Mouse (Mus musculus) cerebellum, adult 18-20 months (tissue): ENCODE data around the gene Fam136a.
"Not testable (repeated sequence)": the region's sequence is repeated elsewhere in the genome, so short reads cannot be mapped to it uniquely, and the experiment has no call there.

Experiments used
- DNase-seq, 2 experiments: peaks; one replicate each; pipeline ENCODE4 v3.0.0; 2021

Gene Fam136a

DNA sequence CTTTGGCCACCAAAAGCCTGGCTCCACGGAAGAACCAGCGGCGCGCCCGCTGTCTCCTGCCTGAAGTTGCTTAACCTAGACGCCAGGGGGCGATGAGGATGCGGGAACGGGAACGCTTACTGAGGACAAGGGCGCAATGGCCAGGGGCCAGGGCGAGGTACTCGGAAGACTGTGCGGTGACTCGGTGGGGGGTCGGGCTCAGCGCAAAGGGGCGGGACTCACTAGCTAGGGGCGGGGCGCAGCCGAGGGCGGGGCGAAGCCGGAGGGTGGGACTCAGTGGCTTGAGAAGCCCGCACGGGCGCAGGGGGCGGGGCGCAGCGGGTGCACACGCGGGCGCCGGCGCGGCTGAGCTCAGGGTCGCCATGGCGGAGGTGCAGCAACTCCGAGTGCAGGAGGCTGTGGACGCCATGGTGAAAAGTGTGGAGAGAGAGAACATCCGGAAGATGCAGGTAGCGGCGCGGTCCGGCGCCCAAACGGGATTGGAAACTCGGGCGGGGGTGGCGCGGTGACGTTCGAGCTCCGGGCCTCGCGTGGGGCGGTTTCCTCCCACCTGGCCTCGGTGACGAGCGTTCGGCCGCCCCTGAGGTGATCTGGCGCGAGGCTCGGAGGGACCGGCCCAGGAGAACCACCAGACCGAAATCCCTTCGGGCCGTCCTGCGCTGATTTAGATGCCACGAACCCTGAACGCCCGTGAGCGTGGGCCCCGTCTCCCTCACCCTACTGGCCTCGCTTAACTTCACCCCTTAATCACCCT, at the start of gene Fam136a:
Gene Fam136a, plus strand, starts transcription at position 276 of the 754 bp plus-strand sequence.
- DNase-seq: peak; percentile 95 to 97

DNA sequence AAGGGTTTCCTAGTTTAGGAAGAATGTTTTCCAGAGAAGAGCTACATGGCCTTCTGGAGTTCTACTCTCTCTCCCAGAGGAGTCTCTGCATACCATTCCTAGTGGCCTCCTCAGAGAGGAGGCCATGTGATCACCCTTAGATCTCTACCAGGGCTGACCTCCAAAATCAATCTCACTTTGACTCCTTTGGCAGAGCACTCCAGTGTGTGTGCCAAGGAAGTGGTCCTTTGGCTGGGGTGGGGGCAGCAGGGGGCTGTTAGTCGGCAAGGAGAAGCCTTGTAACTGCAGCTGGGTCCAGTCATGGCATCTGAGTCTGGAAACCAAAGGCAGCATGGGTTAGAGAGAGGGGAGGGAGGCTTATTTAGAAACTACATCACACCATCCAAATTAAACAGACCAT, 48.4 kb upstream of the Fam136a start:
- no peak for DNase-seq

DNA sequence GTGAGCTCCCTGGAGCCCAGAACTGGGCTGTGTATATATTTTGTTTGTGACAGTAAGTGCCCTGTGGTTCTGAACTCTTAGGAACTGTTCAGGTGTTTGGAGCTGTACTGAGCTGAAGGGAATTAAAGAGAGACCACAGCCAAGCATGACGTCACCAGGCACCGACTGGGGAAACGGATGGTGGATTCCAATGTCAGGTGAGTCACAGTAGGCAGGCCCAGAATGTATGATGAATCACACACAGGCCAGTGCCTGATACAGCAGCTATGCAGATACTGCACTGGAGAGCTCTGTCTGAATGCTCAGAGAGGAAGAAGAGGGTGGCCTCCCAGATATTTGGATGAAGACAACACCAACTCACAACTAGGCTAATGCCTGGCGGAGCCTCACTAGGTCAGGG, 46.6 kb upstream of the Fam136a start:
- peak; percentile 20 to 23 for DNase-seq

DNA sequence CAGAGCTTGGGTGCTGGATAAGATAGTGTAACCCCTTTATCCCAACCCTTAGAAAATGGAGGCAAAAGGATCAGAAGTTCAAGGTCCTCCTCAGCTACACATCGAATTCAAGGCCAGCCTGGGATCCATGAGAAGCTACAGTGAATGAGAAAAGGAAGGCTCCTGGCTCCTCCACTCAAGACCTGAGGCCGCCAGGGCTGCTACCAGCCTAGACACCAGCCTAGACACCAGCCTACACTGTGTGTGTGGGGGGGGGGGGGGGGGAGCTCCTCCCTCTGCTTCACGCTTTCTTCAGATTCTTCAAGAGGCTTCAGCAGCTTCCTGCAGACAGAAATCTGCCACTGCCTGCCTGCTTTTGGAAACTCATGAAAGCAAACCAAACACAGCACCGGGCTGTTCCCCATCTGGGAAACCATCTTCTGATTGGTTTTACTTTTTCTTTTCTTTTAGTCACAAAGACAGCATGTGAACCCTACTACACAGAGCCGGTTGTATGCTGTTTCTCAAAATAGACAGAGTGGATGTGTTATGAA, 43.3 kb upstream of the Fam136a start:
- no peak for DNase-seq

DNA sequence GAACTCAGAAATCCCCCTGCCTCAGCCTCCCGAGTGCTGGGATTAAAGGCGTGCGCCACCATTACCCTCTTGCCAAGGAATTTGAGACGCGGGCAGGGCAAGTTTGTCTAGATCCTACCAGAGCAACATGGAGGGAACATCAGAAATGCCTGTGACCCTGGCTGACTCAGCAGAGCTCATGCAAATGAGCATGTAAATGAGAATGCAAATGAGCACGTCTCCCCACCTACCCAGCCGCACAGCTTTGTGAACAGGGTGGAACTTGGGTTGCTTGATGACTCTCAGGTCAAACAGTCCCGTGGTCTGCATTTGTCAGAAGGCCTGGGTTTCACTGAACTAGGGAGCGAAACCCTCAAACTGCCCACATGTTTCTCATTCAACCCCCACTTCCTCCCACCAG, 42.5 kb upstream of the Fam136a start:
- no peak for DNase-seq

DNA sequence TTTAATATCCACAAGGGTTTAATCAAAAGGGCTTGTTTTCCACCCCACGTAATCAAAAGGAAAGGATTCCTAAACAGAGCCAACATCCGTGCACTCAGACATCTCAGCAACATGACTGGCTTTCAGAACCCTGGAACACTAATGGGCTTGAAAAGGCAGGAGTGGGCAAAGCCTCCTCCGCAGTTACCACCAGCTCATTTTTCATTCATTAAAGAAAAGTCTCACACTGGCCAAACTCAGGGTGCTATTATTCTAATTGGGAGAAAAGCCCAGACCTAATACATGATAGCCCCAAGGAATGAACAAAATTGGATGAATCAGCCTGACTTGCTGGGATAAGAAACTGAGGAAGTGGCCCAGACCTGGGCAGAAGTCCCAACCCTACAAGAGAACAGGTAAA, 41.0 kb upstream of the Fam136a start:
- DNase-seq: no peak

DNA sequence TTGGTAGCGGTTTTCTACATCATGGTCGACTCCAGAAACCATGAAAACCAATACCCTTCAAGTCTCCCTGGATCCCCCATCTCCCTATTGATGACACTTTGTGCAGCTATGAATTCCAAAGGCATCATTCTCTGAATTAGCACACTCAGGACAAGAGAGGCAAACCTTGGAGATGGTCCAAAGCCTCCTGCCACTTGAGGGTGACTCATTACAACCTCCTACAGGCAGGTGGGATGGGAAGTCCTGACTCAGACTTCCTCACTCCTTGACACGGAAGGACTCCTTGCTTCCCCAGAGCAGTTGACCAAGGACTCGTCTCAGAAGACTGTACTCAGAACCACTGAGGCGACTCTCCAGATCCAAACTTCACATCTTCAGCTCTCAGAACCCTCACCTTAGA, 39.8 kb upstream of the Fam136a start:
- DNase-seq: peak; percentile 17 to 26

DNA sequence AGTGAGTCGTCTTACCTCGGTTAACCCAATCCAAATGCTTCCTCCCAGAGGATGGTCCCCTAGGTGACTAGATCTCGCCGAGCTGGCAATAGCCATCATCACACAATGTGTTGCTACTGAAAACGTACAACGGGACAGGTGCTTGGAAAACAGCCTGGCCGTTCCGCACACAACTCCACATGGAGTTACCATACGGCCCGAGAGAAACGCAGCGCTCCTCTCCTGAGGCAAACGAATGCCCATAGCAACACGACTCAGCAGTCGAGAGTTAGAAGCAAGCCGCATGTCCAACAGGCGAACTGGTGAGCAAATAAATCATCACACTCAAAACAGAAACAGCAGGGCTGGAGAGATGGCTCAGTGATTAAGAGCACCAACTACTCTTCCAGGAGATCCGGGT, 38.6 kb upstream of the Fam136a start:
- no peak for DNase-seq

DNA sequence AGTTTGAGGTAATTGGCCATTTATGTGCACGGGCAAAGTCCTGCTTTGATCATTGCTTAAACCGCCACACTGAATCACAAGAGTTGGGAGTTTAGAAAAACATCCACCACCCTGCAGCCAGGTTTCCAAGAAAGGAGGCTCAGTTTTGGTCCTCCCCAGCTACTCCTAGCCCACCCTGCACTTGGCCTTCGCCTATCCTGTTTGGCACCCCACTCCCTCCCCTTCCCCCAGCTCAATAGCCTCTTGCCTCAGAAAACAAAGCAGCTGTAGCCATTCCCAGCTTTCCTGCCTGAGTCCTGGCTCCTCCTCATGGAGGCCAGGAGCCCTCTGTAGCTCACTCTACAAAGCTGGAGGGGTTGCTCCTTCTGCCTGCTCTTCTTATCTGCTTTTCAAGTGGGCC, 37.1 kb upstream of the Fam136a start:
- DNase-seq: no peak

DNA sequence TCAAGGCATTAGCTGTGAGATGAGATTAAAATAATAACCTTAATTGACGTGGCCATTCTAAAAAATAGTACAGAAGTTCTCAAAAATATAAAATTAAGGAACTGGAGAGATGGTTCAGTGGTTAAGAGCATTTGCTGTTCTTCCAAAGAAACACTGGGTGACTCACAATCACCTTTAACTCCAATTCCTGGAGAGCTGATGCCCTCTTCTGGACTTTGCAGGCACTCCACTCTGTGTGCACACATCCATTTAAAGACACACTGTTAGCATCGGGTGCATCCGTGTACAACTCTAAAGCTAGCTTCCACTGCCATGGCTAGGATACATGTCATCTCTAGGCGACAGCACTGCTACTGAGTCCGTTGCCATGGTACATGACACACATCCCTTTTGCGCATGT, 35.5 kb upstream of the Fam136a start:
- DNase-seq: no peak

DNA sequence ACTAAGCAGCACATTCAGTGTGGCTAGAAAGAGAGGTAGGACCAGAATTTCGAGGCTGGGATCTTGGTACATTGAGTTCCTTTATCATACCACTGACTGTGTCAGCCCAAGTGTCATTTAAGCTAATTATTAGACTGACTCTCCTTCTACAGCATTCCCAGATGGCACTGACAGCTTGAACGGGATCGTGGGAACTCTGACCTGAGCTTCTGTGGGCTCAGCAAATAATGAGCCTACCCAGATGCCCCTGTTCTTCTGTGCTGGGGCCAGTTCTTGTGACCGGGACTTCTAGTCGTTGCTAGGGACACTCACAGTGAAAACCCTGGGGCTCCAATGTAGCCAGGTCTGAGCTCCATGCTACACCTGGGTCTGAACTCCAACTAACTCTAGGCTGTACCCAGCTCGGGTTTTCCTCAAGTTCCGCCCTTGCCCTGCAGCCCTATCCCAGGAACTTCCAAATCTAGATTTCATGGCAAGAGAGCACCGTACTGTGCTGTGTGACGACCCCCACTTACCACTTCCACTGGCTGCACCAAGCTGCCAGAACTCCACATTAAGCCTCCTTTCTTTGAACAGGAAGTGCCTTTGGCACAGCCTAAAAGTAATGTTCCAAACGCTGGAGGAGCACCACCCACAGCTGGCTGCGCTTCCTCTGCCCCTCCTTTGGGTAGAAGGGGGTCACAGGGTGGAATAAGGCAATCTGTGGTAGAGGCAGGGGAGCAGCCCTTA, 30.2 kb upstream of the Fam136a start:
- DNase-seq: no peak

DNA sequence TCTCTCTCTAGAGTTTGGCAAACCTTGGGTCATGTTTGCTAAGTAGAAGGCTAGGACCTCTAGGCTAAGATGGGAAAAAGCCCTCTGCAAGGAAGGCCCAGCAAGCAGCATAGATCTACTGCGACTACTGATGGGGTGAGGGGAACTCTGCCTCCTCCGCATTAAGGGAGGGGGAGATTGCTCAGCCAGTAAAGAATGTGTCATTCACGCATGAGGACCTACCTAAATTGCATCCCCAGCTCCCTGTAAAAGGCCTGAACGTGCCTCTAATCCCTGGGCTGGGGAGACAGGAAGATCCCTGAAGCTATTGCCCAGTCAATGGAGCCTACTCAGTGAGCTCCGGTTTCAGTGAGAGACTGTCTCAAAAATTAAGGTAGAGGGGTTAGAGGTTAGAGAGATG, 29.6 kb upstream of the Fam136a start:
- DNase-seq: no peak

DNA sequence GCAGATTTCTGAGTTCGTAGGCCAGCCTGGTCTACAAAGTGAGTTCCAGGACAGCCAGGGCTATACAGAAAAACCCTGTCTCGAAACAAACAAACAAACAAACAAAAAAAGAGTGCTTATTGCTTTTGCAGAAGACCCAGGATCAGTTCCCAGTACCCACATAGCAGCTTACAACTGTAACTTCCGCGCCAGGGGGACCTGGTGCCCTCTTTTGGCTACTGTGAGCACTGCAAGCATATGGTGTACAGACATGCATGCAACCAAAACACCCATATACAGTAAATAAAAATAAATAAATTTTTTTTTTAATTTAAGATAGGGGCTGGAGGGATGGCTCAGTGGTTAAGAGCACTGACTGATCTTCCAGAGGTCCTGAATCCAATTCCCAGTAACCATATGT, 29.1 kb upstream of the Fam136a start:
- not testable (repeated sequence) for DNase-seq

DNA sequence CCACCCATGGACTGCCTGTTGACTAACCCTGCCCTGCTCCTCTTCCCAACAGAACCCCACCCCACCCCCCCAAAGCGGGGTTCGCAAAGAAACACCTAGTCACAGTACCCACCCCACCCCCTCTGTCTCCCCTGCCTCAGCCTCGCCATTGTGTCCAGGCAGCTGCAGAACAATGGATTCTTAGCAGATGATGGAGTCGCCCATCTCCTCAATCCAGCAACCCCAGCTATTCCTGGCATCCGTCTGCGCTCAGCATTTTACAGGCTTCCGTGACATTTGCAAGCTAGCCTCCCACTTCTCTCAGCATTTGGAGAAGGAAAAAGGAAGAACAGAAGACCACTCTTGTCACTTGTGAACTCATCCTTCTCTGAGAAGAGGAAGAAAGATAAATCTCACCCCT, 21.8 kb upstream of the Fam136a start:
- no peak for DNase-seq

DNA sequence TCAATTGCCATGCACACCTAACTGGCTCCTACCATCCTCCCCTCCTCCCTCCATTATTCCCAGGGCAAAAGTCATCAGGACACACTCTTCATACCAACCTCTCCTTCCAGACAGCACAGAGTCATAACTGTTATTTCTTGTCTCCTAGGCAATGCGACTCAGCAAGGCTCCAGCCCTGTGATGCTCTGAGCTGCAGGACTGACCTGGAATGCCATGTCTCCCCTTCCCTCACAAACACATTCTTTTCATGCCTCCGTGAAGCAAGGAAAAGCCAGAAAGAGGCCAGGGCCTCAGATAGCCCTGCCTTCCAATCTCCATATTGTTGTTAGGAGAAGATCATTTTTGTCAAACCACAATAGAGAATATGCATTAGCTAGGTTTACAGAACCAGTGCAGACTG, 19.4 kb upstream of the Fam136a start:
- no peak for DNase-seq

DNA sequence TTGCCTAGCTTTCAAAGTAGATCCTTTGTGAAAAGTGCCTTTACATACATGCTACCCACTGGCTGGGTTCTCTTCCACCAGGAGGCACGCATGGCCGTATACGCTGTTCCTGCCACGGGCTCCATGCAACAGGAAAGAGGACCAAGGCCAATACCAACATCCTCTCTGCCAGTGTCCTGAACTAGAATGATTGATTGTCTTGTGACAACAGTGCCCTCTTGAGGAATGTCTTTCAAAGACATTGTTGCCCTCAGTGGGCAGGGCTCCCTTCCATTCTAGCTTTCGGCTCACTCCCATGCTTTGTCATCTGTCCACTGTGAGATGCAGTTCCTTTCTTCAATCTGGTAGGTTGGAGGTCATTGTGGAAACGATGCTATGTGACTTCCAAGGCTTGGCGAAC, 16.2 kb upstream of the Fam136a start:
- peak; percentile 20 to 23 for DNase-seq

DNA sequence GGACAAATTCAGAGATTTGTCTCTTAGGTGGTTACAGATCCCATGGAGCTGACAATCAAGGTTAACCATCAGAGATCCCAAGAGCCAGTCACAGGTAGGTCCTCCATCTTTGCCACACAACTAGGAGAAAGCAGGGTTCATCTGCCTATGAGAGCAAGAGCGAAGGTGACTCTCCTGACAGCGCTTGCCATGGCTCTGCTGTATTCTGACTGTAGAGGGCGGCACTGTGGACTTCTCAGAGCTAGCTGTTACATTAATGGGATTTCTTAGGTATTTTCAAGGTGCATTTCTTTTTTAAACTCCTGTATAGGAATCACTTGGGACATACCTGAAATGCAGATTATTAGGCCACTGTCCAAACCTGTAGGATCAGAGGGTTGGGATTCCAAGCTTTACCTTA, 10.5 kb upstream of the Fam136a start:
- DNase-seq: no peak

DNA sequence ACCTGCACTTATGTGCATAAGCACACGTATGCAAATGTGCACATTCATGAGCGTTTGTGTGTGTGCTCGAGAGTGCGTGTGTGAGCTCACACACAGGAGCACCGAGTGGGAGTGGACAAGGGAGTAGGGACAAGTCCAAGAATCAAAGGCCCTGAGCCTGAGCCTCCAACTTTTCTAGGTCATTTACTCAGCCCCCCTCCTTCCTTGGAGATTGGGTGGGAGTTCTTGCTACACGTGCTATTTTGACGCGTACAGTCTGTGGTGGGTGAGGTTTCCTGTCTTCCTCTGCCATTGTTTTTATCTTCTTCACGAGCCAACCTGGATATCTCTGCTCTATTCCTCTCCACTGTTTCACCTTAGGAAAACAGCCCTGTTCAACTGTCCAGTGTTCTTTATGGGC, 8.5 kb upstream of the Fam136a start:
- no peak for DNase-seq

DNA sequence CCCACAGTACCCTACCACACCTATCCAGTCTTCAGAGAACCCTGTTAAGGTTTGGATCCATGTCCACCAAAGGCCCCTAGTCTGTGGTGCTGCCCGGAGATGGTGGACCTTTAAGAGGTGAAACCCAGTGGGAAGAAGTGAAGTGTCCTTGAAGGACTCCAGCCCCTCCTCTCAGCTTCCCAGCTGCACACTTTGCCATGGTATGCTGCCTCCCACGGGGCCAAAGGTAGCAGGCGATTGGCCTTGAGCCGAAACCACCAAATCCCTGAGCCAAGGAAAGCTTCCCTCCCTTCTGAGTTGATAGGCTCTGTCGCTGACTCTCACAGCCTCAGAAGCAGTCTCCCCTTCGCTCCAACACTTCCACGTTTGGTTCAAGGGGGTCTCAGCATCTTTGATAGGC, 4.8 kb upstream of the Fam136a start:
- no peak for DNase-seq

DNA sequence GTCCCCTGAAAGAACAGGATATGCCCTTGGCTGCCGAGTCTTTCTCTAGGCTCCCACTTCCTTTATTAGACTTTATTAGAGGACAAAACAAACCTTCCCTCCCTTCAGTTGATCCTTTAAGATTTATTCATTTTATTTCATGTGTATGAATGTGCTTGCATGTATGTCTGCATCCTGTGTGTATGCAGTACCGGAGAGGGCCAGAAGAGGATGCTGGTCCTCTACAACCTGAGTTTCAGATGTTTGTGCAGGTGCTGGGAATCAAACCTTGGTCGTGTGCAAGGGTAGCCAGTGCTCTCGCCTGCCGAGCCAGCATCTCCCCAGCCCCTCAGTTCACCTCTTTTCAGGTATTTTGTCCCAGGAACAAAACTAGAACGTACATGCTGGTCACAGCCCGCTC, 4.1 kb upstream of the Fam136a start:
- DNase-seq: no peak

DNA sequence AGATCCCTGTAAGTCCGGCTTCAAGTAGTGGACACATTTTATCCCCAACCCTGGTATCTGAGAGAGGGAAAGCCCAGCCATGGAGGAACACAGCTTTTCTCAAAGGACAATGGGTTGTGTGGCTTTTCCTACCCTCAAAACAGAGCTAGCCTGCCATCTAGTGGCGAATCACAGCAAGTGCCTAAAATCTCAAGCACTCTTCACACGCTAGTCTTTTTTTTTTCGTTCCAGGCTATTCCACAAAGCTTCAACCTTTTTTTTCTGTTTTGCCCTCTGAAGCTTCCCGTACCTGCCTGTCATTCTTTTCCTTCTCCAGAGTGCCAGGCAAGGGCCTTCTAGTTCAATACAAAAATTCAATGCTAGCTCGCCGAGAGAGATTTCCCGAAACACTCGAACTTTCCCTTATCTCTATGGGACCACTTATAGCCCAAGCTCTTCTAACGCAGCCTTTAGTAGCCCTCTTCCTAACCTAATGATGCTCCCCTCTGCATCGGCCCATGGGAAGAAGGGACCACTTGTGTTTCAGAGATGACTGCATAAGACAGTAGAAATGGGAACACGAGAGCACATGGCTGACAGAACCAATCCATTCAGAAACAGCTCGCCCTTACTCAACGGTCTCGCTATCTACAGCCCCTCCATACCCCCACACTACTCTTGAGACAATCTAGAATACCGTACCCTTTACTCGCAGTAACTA, 854 bp upstream of the Fam136a start:
- peak; percentile 81 to 83 for DNase-seq

DNA sequence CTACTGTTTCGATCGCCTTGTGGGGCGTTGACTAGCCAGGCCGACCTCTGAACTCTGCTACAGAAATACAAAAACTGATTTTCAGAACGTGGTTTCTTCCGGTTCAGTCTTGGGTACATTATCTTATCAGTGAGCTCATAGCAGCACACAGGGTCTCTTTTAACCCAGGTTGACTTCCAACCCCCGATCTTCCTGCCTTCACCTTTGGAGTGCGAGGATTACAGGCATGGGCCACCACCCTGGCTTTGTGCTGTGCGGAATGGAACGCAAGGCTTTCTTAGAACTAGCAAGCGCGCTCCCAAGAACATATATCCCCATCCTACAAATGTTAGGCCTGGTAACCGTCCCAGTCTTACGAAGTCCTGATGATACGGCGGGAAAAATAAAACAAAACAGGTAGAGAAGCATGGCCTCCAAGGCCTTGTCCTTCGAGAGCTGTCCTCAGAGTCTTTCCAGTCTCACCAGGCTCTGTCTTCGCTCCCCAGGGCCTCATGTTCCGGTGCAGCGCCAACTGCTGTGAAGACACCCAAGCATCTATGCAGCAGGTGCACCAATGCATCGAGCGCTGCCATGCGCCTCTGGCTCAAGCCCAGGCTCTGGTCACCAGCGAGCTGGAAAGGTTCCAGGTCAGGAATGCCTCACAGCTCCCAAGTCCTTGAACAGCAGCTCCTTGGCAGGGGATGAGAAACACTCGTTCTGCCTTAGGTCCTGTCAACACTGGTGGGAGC, 843 bp downstream of the Fam136a start:
- peak; percentile 56 to 66 for DNase-seq

DNA sequence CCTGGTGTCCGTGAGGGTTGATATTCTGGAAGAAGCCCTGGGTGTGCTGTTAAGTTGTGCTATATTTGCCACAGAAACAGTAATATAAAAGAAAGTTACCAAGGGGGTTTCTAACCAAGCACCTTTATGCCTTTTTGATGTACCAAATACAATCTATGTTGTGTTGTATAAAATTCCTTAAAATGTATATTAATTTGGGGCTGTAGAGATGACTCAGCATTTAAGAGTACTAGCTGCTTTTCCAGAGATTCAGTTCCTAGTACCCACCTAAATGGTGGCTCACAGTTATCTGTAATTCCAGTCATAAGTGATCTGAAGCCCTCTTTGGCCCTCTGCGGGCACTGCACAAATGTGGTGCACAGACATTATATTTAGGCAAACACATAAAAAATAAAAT, 1.4 kb downstream of the Fam136a start:
- no peak for DNase-seq
